Mouse (Mus musculus) left cerebral cortex, postnatal 4 days (tissue): ENCODE results near the gene Hamp. TPM values are rescaled to one million over a fixed set of nuclear protein-coding genes. Genes with fewer than 3 reads are reported as not detected.
A peak's percentile ranks its signal among the peaks of the same experiment; 100 is the strongest.

ENCODE experiments used
- DNase-seq: peaks from one replicate; pipeline ENCODE4 v3.0.0-alpha.2; 2022
- intact Hi-C: fragments of 180-260 bp; cut with DNase I; formaldehyde crosslinking; loops from one replicate; pipeline ENCODE4 v1.15.1; 2025
- total RNA-seq, 2 experiments: library from RNA; stranded (reverse); gene quantifications; 2 replicates each; pipeline ENCODE4 v1.2.3; 2021

Gene Hamp
- not detected for total RNA-seq

DNA sequence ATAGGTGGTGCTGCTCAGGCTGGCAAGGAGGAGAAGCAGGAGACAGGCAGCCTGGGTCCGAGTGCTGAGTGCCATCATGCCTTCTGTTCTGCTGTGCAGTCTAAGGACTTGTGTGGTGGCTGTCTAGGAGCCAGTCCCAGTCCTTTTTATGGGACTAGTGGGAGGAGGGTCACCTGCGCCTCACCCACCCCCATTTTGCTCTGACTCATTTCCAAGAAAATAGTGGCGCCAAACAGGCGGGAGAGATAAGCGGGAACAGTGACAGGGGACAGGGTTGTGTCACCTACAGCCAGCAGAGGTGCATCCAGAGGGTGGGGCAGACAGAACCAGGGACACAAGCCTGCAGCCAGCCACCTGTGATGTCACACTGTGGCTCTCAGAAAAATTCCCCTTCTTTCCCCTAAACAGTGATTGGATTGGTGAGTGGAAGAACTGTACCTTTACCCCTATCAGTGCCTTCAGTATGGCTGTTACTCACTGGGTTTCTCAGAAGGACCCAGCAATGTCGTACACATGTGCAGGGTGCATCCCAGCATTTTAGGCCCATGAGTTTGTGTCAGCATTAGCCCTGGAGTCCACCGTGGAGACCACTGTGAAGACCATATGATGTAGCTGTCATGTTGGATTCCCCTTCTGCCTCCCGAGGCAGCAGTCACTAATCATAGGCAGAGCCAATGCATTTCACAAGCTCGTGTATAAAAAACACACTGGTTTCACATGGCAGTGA, at the start of gene Hamp:
Gene Hamp, minus strand, starts transcription at position 124 of the 727 bp plus-strand sequence.
- intact Hi-C loops = no loop called here
- no peak for DNase-seq

GRCm38 (mm10) chr7:30992148-30992547, 48.3 kb upstream of the Hamp start:
- DNase-seq = no peak
- intact Hi-C loops = no loop called here

GRCm38 (mm10) chr7:30988519-30989162, 44.8 kb upstream of the Hamp start:
- DNase-seq = no peak
- intact Hi-C loops = no loop called here

DNA sequence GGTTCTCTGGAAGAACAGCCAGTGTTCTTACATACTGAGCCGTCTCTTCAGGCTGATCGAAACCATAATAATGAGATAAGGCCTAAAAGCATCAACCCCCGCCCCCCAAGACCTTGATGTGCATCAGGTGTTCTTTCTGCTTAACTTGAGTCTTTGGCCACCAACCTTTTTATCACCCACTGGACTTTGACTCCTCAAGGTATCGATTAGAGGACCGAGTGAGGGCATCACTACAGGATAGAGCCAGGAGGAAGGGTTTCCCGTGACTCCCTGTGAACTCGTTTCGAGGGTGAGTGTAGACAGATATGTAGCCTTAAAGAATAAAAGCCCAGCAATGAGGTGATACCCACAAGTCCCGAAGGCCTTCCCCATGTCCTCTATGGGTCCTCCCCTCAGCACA, 41.5 kb upstream of the Hamp start:
- intact Hi-C loops = no loop called here
- DNase-seq = no peak

- no peak for DNase-seq
- intact Hi-C loops = no loop called here
These were observed 37.9 kb upstream of the Hamp start for GRCm38 (mm10) chr7:30981703-30982102.

GRCm38 (mm10) chr7:30973501-30974289, 29.9 kb upstream of the Hamp start, which contains the start of gene Fam187b:
TSS of gene Fam187b (plus strand) at chr7:30973790.
- intact Hi-C loops = no loop called here
- DNase-seq = peak; percentile 84

GRCm38 (mm10) chr7:30973251-30973500, 29.3 kb upstream of the Hamp start, which contains the start of gene Lsr:
TSS of gene Lsr (minus strand) at chr7:30973464.
- DNase-seq = no peak
- intact Hi-C loops = no loop called here

DNA sequence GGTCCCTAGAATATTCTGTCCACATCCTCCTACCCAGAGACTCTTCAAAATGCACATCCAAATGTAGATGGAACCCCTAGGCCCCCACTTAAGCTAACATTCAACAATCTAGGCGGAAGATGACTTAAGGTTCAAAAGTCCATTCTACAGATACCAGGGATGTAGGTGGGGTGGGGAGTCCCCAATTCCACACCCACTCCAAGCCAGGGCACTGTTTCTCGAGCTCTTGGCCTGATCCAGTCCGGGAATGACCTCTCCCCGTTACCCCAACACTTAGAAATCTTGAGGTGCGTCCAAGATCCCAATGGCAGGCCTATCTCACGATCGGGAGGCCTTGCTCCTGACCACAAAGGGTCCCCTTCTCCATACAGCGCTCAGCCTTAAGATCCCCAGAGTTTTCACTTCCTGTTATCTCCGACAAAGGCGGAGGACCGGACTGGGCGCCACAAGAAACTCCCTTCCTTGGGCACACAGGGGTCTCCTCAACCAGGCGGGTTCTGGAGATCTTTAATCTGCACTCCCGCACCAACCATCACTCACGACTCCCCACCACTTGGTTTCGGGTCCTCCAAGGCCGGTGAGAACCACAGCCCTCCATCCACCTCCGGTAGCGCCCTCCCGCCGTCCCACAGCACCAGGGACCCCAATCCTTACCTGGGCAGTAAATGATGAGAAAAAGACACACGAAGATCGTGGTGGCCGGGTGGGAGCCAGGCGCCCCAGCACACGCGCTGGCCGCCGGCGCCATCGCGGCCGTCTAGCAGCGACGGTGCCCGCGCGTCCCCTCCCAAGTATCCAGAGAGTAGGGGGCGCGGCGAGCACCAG, 28.8 kb upstream of the Hamp start:
- intact Hi-C loops = no loop called here
- no peak for DNase-seq

GRCm38 (mm10) chr7:30971901-30972300, 28.1 kb upstream of the Hamp start:
- no peak for DNase-seq
- intact Hi-C loops = no loop called here

DNA sequence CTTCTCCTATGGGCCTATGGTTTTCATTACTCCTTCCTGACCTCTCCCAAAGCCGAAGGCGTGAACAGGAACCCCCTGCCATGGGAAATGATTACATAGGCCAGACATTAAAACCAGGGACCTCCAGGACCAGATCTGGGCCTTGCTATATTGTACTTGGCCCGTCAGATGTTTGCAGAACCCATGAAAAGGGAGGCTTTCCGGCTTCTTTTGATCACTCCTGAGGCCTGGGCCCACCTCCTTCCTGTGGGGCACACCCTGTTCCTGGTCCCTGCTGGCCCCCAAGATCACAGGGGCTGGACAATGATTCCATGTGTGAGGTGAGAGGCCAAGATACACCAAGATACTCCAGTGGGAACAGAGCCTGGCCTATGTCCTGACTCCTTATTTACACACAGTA, 25.3 kb upstream of the Hamp start:
- no peak for DNase-seq
- intact Hi-C loops = no loop called here

GRCm38 (mm10) chr7:30968611-30969010, 24.8 kb upstream of the Hamp start:
- no peak for DNase-seq
- intact Hi-C loops = no loop called here

GRCm38 (mm10) chr7:30966657-30967056, 22.8 kb upstream of the Hamp start:
- intact Hi-C loops = no loop called here
- DNase-seq = no peak

DNA sequence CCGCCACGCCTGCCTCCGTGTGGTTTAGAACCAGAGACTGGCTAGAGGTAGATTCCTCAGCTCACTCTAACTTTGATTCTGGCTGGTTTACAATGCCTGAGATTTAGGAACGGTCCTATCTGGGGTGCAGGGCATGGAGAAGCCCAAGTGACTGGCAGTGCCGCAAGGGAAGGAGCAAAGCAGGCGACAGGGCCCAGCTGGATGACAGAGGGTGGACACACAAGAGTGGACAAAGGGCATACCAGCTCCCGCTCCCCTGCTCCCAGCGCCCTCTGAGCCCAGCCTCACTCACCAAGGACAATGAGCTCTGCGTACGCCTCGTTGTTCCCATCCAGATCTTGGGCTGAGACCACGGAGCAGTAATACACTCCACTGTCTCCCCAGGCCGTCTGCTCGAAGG, 21.8 kb upstream of the Hamp start:
- no peak for DNase-seq
- intact Hi-C loops = no loop called here

- intact Hi-C loops = no loop called here
- DNase-seq = no peak
These were observed 20.5 kb upstream of the Hamp start for GRCm38 (mm10) chr7:30964366-30964765.

GRCm38 (mm10) chr7:30962862-30963261, 19.0 kb upstream of the Hamp start:
- intact Hi-C loops = no loop called here
- no peak for DNase-seq

DNA sequence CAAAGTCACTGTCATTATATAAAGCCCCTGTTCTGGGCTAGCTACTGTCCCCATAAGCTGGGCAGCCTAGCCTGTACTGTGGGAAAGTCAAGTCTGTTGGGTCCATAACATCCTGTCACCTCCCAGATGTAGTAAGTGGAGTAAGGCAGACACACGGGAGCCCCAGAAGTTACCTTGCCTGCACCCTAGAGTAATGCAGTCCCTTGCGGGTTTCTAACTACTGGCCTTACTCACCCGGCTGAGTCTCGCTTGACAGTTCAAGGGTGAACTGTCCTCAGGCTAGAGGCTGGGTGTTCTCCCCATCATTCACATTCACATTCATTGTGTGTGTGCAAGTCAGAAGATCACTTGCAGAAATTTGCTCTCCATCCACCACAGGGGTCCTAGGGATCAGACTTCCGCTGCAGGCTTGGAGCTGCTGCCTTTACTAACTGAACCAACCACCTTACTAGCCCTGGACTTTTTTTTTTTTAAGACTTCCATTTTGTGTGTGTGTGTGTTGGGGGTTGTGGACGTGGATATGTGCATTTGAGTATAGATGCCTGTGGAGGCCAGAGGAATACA, 16.0 kb upstream of the Hamp start:
- intact Hi-C loops = no loop called here
- no peak for DNase-seq

DNA sequence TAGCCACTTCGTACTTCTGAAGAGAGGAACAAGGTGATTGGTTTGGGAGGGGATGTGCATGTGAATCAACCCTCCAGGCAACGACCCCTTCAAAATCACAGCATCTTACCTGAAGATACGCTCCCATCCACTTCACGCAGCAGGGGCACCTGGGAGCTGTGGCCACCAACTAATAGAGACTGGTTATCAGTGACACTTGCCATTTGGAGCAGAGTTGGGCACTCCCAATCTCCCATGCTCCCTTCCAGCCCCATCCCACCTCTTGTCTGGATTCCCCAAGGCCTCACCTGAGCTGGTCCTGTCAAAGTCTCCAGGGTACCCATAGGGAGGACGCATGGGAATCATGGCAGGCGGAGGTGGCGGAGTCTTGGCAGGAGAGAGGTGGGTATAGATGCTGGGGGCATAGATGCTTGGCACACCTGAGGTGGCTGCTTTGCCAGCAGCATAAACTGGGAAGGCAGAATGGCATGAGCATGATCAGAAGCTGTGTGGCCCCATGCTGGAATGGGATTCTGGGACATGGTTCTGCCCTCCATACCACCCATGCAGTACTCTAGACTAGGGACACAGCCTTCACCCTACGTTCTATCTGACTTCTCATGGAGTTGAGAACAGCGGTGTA, 15.1 kb upstream of the Hamp start:
- intact Hi-C loops = no loop called here
- DNase-seq = no peak

DNA sequence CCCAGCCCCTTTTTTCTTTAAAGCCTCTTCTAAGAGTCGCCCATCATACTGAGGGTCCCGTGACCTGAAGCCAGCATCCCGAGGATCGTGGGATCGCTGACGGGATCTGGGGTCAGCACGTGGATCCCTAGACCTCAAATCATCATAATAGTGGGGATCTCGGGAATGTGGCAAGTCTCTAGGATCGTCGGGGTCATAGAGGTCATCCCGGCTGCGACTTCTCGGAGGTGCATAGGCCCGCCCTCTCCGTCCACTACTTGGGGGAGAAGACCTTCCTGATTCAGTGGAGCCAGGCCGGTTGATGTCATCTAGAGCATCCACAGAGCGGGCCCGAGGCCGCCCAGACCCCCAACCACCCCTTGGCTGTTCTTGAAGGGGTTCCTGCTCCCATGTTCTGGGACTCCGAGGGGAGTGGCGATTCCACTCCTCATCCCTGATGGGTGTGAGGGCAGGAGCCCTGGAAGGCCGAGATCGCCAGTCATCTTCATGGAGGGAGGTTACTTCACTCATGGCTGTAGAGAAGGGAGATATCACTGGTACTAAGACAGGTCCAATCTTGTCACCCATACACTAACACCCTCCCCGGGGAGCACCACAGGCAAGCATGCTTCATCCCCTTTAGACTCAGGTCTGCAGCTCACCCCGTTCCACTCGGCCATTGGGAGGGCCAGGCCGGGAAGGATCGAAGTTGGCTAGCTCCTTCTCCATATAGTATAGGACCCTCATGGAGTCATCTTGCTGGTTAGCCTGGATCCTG, 14.5 kb upstream of the Hamp start:
- intact Hi-C loops = no loop called here
- no peak for DNase-seq

DNA sequence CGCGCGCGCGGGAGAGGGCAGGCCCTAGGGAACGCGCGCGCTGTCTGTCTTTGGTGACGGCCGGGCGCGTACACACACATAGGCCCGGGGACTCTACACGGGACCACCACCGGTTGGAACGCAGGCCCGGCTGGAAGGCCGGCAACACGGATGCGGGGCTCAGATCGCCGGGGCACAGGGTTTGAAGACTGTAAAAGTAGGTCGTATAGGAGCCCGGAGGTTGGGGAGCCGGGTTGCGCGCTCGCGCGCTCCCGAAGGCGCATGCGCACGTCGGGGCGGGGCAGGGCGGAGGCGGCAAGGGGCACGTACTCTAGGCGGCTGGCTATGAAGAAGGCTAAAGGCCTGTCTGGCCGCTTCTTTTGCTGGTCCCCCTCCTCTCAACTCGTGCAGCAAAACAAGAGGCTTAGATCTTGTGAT, 13.5 kb upstream of the Hamp start:
- intact Hi-C loops = no loop called here
- DNase-seq = peak; percentile 93
